Mouse (Mus musculus): Measurements from ENCODE around the gene Gpatch3.

DNA sequence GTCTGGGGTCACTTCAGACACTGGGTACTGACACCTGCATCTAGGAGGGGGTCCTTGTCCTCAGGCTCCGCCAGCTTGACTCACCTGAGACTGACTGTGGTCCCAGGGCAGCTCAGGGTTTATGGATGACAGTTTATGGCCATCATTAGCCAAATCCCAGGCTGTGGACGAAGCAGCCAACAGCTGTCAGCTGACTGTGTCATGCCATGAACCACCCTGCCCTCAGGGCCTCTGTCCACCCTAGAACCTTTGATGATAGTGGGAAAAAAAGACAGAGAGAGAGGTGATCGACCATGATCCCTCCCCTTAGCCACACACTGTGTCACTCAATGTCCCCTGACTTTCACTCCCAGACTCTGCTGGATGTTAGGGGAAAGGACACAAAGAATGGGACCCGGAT is 12.9 kb upstream of the Gpatch3 start:
- TF ChIP-seq CTCF (IDR thresholded peaks at IDR 0.05; ENCODE audit: borderline replicate concordance, insufficient read depth, low read length) (no peak), POLR2A (IDR thresholded peaks at IDR 0.05; ENCODE audit: low read depth, low read length) (no peak)

All from embryonic fibroblast, embryonic 13.5 days (primary cell).